Mouse (Mus musculus) regulatory T cell (primary cell): ENCODE measurements around the gene Pip5k1c.

Experiments
- in situ Hi-C: fragments of 300-600 bp; cut with MboI, MseI; formaldehyde crosslinking; loops from one replicate; pipeline ENCODE4 v1.15.1; 2025; ENCODE audit warnings: high pct_unique_total_duplicates

The Pip5k1c gene

DNA sequence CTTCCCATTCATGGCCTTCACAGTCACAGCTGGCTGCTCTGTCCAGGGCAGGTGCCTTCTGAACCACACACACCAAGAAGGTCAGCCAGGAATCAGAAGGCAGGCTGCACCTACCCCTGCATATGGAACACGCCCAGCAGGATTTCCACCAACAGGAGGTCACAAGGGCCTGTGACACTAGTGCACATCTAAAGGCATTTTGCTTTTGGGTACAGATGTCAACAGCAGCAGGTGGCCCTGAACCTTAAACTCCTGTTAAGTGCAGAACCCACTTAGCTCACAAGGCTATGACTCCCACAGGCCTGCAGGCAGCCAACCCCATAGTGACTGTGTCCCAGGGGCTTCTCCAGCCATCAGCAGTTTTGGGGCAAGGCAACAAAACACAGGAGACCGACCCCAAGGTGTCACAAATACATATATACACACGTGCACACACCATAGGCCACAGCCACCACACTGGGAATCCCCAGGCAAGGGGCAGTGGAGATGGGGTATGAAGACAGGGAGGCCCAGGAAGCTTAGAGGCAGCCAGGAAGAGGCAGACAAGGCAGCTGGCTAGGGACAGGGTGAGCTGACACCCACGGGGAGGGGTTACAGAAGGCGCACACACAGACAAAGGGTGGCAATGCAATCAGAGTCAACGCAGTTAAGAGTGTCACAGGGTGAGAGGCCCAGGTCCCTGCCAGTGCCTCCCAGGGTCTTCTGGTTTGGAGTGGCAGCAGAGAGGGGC is 73.9 kb downstream of the Pip5k1c start:
- in situ Hi-C loops, result no loop called here

DNA sequence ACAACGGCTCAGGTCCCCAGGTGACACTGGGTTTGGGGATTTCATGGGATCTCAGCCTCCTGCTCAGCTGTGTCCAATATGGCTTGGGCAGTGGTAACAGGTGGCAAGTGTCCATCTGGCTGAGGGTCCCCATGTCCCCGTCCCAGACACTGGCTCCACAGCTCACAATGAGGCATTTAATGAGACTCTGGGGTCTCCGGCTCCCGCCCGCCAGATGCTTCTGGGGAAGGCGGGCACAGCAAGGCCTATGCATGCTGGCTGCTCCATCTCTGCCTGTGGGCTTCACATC is 74.4 kb downstream of the Pip5k1c start:
- in situ Hi-C loops, result no loop called here
